Mouse (Mus musculus): Measurements from ENCODE around the gene Prkx.
A peak's percentile ranks its signal among the peaks of the same experiment; 100 is the strongest.

Gene Prkx

DNA sequence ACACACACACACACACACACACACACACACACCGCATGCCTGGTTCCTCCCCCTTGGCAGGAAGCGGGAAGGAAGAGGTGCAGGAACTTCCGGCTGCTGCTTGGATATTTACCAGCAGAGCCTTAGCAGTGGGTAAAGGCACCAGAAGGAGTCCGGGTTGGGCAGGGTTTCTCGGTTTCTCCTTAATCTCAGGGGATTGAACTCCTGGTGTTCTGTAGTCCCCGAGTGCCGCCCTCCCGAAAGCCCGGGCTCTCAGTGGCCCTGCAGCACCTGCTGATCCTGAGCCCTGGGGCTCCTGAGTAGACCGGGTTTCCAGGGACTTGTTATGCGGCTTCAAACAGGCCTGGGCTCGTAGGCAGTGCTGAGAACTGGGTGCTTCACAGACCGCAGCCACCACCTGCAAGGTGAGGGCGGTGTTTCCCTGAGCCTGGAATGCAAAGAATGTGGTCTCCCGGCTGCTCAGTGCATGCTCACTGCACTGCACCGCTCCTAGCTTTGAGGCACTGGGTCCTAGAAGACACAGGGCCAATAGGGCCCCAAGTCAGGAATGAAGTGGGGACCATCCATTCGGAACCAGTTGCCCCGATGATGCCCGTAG is at the start of gene Prkx:
Gene Prkx (minus strand): TSS at position 41 of the 598 bp plus-strand sequence.
- no peak for DNase-seq (ENCODE audit: low spot score)

DNA sequence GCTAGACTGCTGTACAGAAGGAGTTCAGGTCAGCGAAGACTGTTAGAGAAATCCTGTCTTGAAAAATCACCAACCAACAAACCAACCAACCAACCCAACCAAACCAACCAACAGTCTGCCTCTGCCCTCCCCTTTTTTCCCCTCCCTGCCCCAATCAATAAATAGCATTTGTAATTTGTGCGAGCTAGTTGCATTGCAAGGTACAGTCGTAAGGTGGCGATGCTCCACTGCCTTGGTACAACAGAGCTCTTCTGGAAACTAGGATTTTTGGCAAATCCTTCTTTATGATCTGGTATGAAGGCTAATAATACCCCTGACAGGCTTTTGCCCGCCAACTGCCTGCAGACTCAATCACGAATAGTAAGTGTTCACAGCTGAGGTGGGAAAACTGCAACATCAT is 16.0 kb upstream of the Prkx start:
- DNase-seq (ENCODE audit: low spot score), result no peak

DNA sequence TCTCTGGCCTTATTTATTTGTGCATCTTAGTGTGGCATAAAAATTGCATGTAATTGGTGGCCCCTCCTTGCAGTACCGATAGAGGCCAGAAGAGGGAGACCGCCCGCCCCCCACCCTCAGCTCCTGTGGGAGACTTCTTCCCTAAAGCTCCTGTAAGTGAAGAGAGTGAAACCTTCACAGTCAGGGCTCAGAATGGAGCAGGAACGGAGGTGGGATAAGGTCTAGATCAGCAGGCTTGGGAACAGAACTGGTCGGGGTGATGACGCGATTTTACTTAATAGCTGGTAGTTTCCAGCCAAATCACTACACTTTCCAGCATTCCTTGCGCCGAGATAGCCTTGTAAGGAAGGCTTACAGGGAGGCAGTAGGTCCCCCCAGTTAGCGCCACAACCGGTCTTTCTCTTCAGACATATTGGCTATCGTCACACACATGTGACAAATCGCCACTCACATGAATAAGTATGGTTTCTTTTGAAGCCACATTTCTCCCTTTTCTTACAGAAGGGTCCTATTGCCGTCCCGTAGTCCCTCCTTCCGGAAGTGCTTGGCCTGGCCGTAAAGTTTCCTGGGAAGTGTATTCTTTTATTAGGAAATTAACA is 14.6 kb upstream of the Prkx start:
- DNase-seq (ENCODE audit: low spot score), result no peak

DNA sequence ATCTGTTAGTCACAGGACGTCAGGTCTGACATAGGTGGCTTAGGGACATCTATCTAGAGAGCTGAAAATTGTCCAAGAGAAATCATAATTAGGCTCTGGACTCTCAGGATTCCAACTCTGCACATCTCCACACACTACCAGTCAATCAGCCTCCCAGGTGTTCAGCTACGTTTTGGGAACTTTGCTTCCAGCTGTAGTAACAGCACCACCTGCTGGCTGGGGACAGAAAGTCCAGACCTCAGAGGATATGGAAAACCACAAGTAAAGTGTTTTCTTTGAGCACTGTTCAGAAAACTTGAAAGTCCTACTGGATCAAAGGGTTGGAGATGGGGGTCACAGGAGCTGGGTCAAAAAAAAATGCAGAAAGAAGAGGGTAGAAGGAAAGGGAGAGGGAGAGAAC is 12.5 kb upstream of the Prkx start:
- DNase-seq (ENCODE audit: low spot score), result peak; percentile 35

DNA sequence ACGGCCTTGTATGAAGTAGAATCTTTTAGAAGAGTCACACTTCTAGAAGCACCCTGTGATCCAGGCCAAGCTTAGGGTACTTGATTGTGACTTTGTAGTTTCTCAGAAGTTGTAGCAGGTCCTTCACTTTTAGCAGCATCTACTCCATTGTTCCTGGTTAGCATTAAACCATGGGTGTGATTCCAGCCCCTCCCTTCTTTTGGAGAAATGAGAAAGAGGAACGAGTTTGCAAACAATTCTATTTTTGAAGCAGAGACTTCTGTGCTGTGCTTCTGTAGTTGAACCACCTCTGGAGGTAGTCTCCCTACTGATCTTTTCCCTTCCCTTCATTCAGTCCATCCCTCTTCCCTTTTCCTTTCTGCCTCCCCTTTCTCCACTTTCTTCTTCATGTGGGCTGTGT is 6.2 kb upstream of the Prkx start:
- no peak for DNase-seq (ENCODE audit: low spot score)

DNA sequence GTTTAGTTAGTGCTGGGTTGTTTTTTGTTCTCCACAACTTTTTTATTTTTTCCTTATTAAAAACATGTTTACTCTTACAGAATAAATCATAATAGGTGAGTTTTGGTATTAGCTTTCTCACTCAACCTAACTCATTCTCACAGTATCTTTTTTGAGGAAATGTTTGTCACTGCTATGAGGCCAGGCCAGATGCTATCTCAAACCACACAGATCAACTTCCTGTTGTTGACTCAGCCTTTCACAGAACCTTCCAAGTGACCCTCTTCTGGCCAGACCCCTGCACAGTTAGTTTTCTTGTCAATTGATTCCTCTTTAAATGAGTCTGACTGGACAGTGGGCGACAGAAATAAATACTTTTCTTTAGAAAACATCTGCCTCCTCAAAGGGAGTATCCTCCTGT is 5.5 kb upstream of the Prkx start:
- no peak for DNase-seq (ENCODE audit: low spot score)

DNA sequence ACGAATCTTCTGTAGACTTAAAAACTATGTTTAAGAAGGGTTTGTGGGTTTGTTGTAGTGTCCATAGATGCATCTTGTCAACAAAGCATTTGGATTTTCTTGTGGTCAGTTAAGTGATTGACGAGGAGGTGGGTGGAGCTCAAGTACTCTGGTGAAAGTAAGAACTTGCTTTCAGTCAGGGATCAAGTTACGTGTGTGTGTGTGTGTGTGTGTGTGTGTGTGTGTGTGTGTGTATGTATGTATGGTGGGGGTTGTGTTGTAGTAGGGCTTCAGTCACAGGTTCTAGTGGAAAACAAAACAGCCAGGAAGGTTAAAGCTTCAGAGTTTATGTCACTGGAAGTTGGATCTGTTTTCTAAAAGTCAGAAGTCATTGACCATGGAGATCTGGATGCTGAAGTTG is 3.5 kb upstream of the Prkx start:
- DNase-seq (ENCODE audit: low spot score), result no peak

DNA sequence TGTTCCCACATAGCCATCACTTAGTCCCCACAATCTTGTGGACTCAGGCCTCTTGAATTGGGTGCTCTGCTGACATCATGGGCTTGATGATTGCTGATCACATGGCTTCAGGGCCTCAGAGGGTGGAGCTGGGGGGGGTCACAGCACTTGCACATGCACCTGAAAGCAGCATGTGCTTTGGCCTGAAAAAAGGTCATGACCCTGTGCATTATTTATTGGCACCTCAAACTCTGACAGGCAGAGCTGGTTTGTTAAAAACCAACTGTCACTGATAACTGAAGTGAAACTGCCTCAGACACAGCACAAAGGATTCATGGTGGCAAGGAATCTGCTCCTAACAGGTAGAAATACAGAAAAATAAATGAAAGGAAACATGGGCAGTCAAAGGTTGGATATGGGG is 1.7 kb upstream of the Prkx start:
- no peak for DNase-seq (ENCODE audit: low spot score)

DNA sequence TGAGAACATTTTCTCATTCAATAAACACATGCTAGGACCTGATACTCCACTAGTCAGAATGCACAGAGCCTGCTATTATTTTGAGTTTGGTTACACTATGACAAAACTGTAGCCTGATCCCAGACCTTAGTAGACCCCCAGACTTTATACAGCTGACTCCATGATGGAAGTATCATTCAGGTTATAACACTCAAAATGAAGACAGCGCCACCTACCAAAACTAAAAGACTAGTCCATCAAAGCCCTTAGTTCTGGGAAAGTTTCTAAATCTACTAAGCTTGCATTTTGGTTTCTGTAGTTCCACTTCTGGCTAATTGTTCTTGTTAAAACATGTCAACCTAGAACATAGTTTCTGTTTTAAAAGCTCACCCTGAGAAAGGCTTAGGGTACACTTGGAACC is 838 bp upstream of the Prkx start:
- no peak for DNase-seq (ENCODE audit: low spot score)

DNA sequence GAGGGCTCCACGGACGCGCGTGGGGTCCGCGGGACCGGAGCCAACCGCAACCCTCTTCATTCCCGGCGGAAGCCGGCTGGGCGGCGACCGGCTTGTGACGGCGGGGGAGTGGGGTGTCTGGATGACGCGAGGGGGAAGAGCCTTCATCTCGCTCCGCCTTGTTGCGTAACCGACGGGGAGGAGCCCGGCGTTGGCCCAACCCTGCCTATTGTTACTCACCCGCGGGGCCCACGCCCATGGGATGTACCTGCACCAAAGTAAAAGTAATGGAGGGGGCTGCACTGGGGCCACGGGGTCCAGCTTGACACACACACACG is 262 bp downstream of the Prkx start:
- DNase-seq (ENCODE audit: low spot score), result peak; percentile 92

DNA sequence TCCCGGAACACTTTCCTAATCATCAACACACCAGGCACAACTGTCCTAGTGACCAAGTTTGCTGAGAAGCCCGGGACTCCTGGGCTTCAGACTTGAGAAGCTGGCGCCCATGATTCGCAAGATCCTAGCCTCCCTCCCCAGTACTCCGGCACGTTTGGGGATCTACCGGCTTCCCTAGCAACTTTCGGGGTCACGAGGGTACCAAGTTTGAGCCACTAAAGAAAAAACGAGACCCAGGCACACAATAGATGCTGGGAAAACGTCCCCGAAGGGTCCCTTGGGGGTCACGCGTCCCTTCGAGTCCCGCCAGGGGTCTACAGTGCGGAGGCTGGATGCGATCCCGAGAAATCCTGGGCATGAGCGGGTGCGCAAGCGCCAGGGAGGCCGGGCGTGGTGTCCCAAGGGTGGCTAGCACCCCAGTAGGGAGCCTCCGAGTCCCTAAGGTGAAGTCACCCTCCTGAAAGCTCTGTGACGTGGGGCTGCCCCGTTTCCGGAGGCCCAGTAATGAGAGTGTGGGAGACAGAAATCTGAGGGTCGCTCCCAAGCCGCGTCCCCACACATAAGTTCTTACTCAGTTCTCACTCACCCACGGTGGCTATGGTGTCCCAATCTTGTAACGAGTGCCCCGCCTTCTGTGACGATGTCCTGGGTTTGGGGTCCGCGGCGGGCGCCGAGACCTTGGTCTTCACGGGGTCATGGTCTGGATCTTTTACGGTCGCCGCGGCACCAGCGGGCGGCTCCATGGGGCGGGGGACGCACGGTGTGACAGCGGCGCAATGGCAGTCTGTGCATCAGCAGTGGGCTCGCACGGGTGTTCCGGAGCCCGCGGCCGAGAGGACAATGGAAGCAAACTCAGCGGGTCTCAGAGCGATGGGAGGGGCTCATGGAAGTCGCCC is 868 bp downstream of the Prkx start:
- peak; percentile 50 for DNase-seq (ENCODE audit: low spot score)

DNA sequence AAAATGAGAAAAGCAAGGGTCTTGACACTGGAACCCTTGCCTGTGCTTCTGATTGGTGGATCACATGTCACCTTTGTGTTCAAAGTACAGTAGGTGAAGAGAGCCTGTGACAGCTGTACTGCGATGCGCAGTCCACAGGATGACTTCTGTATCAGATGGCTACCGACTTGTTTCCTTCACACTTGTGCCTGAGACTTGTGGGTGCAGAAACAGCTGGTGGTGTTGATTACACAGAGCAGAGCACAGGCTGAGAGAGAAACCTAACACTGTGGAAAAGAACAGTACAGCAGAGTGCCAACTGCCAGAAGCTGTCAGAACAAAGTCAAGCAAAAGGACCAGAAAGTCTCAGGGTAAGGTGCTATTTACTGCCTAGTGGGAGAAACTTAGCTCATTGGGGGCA is 7.4 kb downstream of the Prkx start:
- DNase-seq (ENCODE audit: low spot score), result no peak

DNA sequence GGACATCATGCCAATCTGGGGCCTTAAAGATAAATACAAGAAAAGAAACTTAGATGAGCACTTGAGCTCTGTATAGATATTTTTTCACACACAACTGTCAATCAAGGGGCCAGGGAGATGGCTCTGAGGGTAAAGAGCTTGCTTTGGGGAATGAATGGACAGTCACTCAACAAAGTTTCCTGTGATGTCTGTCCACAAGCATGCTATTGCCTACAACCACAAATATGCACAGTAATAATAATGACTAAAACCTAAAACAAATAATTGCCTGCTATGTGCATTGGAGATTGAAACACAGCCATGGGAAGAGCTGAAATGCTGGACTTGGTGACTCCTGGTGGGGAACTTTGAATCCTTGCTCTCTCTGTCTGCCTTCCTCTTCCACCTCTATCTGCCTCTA is 9.7 kb downstream of the Prkx start:
- no peak for DNase-seq (ENCODE audit: low spot score)

DNA sequence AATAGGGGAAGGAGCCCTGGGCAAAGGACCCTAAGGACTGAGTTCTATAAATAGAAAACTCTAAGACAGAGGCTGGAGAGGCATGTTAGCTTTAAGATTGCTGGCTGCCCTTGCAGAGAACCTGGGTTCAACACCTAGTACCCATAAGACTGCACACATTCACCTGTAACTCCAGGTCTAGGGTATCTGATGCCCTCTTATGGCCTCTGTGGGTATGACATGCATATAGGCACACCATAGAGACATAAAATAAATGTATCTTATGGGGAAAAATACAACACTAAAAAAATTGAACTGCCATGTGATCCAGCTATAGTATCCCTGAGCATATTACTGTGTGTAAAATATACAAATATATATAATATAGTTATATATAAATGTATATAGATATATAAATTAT is 18.3 kb downstream of the Prkx start:
- no peak for DNase-seq (ENCODE audit: low spot score)

DNA sequence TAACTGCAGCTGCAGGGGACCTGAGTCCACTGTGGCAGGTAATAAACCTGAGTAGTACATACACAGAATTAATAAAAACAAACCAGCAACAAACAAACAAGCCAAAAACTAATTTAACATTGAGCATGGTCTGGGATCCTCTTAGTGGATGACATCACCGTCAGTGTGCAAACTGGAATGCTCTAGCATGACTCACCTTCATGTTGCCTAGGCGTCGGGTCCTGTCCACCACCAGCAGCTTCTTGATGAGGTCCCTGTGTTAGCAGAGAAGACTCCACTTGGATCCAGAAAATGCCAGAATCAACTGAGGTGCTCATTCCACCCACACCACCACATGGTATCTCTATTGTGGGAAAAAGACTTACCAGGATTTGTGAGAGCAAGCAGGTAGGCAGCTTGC is 30.9 kb downstream of the Prkx start:
- DNase-seq (ENCODE audit: low spot score), result no peak

DNA sequence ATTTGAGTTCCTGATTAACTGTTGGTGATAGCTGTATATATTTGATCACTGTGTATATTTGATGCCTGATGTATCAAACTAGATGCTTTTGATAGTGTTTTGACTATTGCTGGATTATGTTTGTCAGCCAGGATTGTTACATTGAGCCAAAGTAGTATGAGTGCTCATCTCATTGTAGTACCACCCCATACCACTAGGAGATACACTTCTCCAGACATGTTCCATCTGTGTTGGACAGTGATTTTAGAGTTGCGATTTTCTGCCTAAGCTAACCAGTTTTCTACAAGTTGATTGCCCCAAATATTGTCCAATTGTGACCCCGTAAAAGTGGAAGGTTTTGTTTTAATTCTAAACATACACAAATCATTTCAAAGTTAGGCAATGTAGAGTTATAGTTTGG is 51.8 kb downstream of the Prkx start:
- no peak for DNase-seq (ENCODE audit: low spot score)

DNA sequence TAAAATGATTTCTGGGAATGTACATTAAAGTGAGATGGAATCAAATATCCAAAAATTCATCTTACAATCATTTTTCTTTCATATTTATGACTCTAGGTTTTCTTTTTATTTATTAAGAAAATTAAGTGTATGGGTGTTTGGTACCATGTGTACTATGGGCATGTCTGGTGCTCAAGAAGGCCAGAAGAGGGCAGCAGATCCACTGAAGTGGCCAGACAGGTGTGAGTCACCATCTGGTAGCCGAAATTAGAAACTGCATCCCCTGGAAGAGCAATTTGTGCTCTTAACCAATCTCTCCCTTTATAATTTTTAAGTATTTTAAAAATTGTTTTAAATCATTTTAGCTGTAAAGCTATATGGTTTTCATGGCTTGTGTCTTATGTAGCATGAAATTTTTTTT is 54.7 kb downstream of the Prkx start:
- peak; percentile 11 for DNase-seq (ENCODE audit: low spot score)

DNA sequence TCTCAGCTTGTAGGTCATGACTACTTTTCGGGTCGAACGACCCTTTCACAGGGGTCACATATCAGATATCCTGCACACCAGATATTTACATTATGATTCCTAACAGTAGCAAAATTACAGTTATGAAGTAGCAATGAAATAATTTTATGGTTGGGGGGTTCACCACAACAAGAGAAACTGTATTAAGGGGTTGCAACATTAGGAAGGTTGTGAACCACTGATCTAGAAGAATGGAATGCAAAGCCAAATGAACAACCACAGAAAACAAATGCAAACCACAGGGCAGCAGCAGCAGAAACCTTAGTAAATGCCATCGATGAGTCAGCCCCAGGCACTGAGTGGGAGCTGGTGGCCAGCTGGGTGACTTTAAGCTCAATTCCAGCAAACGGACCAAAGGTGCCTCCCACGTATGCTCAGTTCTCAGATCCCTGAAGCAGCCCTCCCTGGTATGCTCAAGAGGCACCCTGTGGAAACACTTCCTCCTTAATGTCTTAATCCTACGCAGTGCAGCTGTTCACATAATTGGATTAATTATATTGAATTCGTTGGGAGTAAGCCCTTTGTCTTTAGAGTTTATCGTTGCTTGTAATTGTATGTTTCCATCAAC is 62.0 kb downstream of the Prkx start:
- DNase-seq (ENCODE audit: low spot score), result no peak

DNA sequence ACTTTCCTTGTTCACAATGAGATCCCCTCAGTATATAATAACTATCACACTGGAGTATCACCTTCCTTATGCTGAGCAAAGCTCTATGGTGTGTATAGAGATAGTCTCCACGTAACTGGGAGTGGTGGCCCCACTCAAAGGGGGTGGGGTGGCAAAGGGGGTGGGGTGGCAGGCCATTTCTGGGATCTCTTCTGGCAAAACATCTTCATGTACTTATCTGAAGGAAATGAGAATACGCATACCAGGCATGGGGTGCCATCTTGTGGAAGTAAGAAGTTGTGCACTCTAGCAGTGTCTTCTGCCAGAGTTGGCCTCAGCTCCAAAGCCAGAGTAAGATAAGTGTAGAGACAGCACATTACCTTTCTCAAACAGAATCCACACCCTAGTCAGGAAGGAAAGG is 75.8 kb downstream of the Prkx start:
- DNase-seq (ENCODE audit: low spot score), result peak; percentile 11
